Mouse (Mus musculus) kidney, adult 18-20 months (tissue): ENCODE results near the gene Lhx1.

ENCODE experiments used
- DNase-seq: peaks from one replicate; pipeline ENCODE4 v3.0.0; 2021

The Lhx1 gene

GRCm38 (mm10) chr11:84524511-84525270, 644 bp downstream of the Lhx1 start:
- DNase-seq = peak; percentile 58

- peak; percentile 70 for DNase-seq
Observed at GRCm38 (mm10) chr11:84523841-84524510, 1.4 kb downstream of the Lhx1 start.

- DNase-seq = peak; percentile 54
Observed at GRCm38 (mm10) chr11:84523321-84523831, 2.0 kb downstream of the Lhx1 start.

GRCm38 (mm10) chr11:84522577-84523320, 2.6 kb downstream of the Lhx1 start:
- peak; percentile 83 for DNase-seq

- peak; percentile 29 for DNase-seq
Observed at GRCm38 (mm10) chr11:84521751-84522299, 3.5 kb downstream of the Lhx1 start.

GRCm38 (mm10) chr11:84521071-84521390, 4.3 kb downstream of the Lhx1 start:
- DNase-seq = no peak

- no peak for DNase-seq
Observed at GRCm38 (mm10) chr11:84520269-84521070, 4.9 kb downstream of the Lhx1 start.

- peak; percentile 25 for DNase-seq
Observed at GRCm38 (mm10) chr11:84519576-84520268, 5.6 kb downstream of the Lhx1 start.

GRCm38 (mm10) chr11:84519036-84519435, 6.3 kb downstream of the Lhx1 start:
- peak; percentile 18 for DNase-seq

- DNase-seq = no peak
Observed at GRCm38 (mm10) chr11:84518261-84518660, 7.1 kb downstream of the Lhx1 start.

GRCm38 (mm10) chr11:84517431-84517830, 7.9 kb downstream of the Lhx1 start:
- no peak for DNase-seq

- no peak for DNase-seq
Observed at GRCm38 (mm10) chr11:84516501-84517240, 8.7 kb downstream of the Lhx1 start.

GRCm38 (mm10) chr11:84513171-84514116, 11.9 kb downstream of the Lhx1 start, which contains the start of gene Aatf:
TSS of gene Aatf (minus strand) at chr11:84513522.
- peak; percentile 98 for DNase-seq

- DNase-seq = no peak
Observed at GRCm38 (mm10) chr11:84512031-84512430, 13.3 kb downstream of the Lhx1 start.

GRCm38 (mm10) chr11:84504296-84504695, 21.0 kb downstream of the Lhx1 start:
- DNase-seq = no peak

GRCm38 (mm10) chr11:84497944-84498343, 27.4 kb downstream of the Lhx1 start:
- peak; percentile 19 for DNase-seq

GRCm38 (mm10) chr11:84496901-84497300, 28.4 kb downstream of the Lhx1 start:
- no peak for DNase-seq

GRCm38 (mm10) chr11:84495774-84496173, 29.6 kb downstream of the Lhx1 start:
- DNase-seq = no peak

- no peak for DNase-seq
Observed at GRCm38 (mm10) chr11:84481661-84482060, 43.7 kb downstream of the Lhx1 start.

GRCm38 (mm10) chr11:84480451-84480850, 44.9 kb downstream of the Lhx1 start:
- no peak for DNase-seq
